18 mouse cellular contexts compared by ENCODE assay signal in genomic region chr14:21811301-21811700, GRCm38 (mm10). TPM values are rescaled to one million over a fixed set of nuclear protein-coding genes. Genes with fewer than 3 reads are reported as not detected.
DNase-seq lines count a peak whose midpoint lies in the region; ATAC-seq and TF ChIP-seq lines count a peak whose summit lies in the region.
"Had no signal": no experiment of that assay in that cellular context is flagged by ENCODE, and none has a peak within 500 bp of the region (broad histone marks: within the 10 kb centered on the region; RNA-seq: fewer than 3 reads in every experiment).

No protein-coding gene starts in this region.

- DNase-seq in CD4-positive, CD25-positive, alpha-beta regulatory T cell, adult 2 months (ENCODE audit: low read depth, low spot score) = peak; percentile 7
- peak; percentile 8 for DNase-seq in thymus, postnatal 25 days
- no peak for DNase-seq in thymus, adult 2 months
- no peak for DNase-seq in left cerebral cortex, postnatal 36 days (ENCODE audit: low spot score in 2 of 2)
- no peak for DNase-seq in right cerebral cortex, adult 18-20 months
- DNase-seq: cerebellum, adult 9-11 months; kidney, adult 2 months; lung, adult 18-20 months; right cerebral cortex, postnatal 4 days had no signal

- peaks cover 6% of the 10 kb centered on the region for H3K4me1 ChIP-seq in thymus, adult 2 months (replicated peaks; ENCODE audit: control insufficient read depth, insufficient read depth, low read length)
- H3K4me1 ChIP-seq in hindbrain, embryonic 16.5 days (ENCODE audit: control insufficient read depth, insufficient read depth, low read depth, low read length) = no peaks in the 10 kb centered on the region
- H3K4me1 ChIP-seq: forebrain, embryonic 12.5 days; hindbrain, embryonic 15.5 days; limb, embryonic 12.5 days; neural tube, embryonic 12.5 days had no signal

- TF ChIP-seq POLR2A in thymus, adult 2 months (IDR thresholded peaks at IDR 0.05; ENCODE audit: control insufficient read depth, extremely low read depth, insufficient read depth, low read length, poor library complexity) = no peak

- no peaks in the 10 kb centered on the region for H3K36me3 ChIP-seq in thymus, adult 2 months (ENCODE audit: control insufficient read depth, insufficient read depth, low read length)
- H3K36me3 ChIP-seq in hindbrain, embryonic 16.5 days (ENCODE audit: control insufficient read depth, insufficient read depth, low read length) = no peaks in the 10 kb centered on the region
- H3K36me3 ChIP-seq: forebrain, embryonic 12.5 days; hindbrain, embryonic 15.5 days; limb, embryonic 12.5 days; neural tube, embryonic 12.5 days had no signal

- H3K4me2 ChIP-seq in hindbrain, embryonic 16.5 days (ENCODE audit: low read length) = no peak overlapping the region
- H3K4me2 ChIP-seq: forebrain, embryonic 12.5 days; hindbrain, embryonic 15.5 days; limb, embryonic 12.5 days; neural tube, embryonic 12.5 days had no signal

- H3K4me3 ChIP-seq in thymus, adult 2 months (ENCODE audit: control insufficient read depth, insufficient read depth, low read length) = no peak overlapping the region
- no peak overlapping the region for H3K4me3 ChIP-seq in hindbrain, embryonic 16.5 days (ENCODE audit: low read length)
- H3K4me3 ChIP-seq: forebrain, embryonic 12.5 days; hindbrain, embryonic 15.5 days; left cerebral cortex, adult 2 months; limb, embryonic 12.5 days; neural tube, embryonic 12.5 days had no signal

- no peak for TF ChIP-seq CTCF in thymus, adult 2 months (IDR thresholded peaks at IDR 0.05; ENCODE audit: borderline replicate concordance, control insufficient read depth, extremely low read depth, insufficient read depth, low read length, poor library complexity)

- no peak for ATAC-seq in CD4-positive, CD25-positive, alpha-beta regulatory T cell, adult 4 months
- peak; percentile 60 for ATAC-seq in megakaryocyte, adult 5-6 weeks (ENCODE audit: poor library complexity, severe bottlenecking)
- no peak for ATAC-seq in hindbrain, embryonic 16.5 days
- ATAC-seq: midbrain, embryonic 16.5 days had no signal

- H3K27me3 ChIP-seq in thymus, adult 2 months (ENCODE audit: control insufficient read depth, insufficient read depth, low read length) = no peaks in the 10 kb centered on the region
- no peaks in the 10 kb centered on the region for H3K27me3 ChIP-seq in hindbrain, embryonic 16.5 days (replicated peaks; ENCODE audit: control insufficient read depth, insufficient read depth, low read length)
- H3K27me3 ChIP-seq: forebrain, embryonic 12.5 days; hindbrain, embryonic 15.5 days; limb, embryonic 12.5 days; neural tube, embryonic 12.5 days had no signal

- WGBS in thymus, adult 2 months = 27% methylated on average over 4 of the region's 4 CpGs
- 90% methylated on average over 4 of the region's 4 CpGs for WGBS in hindbrain, embryonic 16.5 days

- H3K27ac ChIP-seq in thymus, adult 2 months (ENCODE audit: control insufficient read depth, insufficient read depth, low read length) = no peak overlapping the region; the same call in 1 of the 2 replicates
- H3K27ac ChIP-seq in hindbrain, embryonic 16.5 days (ENCODE audit: low read depth, low read length) = no peak overlapping the region
- H3K27ac ChIP-seq: forebrain, embryonic 12.5 days; hindbrain, embryonic 15.5 days; left cerebral cortex, adult 2 months; limb, embryonic 12.5 days; neural tube, embryonic 12.5 days had no signal

- H3K9me3 ChIP-seq in hindbrain, embryonic 16.5 days (ENCODE audit: control insufficient read depth, low read length) = no peaks in the 10 kb centered on the region
- H3K9me3 ChIP-seq: forebrain, embryonic 12.5 days; hindbrain, embryonic 15.5 days; limb, embryonic 12.5 days; neural tube, embryonic 12.5 days had no signal

- H3K9ac ChIP-seq in hindbrain, embryonic 16.5 days (ENCODE audit: low read depth, low read length) = no peak overlapping the region
- H3K9ac ChIP-seq: forebrain, embryonic 12.5 days; hindbrain, embryonic 15.5 days; limb, embryonic 12.5 days; neural tube, embryonic 12.5 days had no signal

- intact Hi-C loops in left cerebral cortex, postnatal 36 days (cut with DNase I) = loop anchor here (2.0 kb wide), 1 partner anchor 38 kb away; the partner anchor contains the start of gene Comtd1

RNA-seq across cellular contexts. Expression of gene Vdac2, which starts 13.7 kb away (rescaled TPM):
- polyA plus RNA-seq in CD4-positive, CD25-positive, alpha-beta regulatory T cell, adult 4 months (2017; shearing (Covaris generic)) = 100 to 1,000 TPM; 239 to 241 TPM
- polyA plus RNA-seq in thymus, adult 2 months (2012; rRNA removed) = 109 and 118 TPM in 2 replicates
- total RNA-seq in megakaryocyte, adult 5-6 weeks (2015) = 293 and 324 TPM in 2 replicates
- total RNA-seq in megakaryocyte, adult 5-6 weeks (2017) = 231 and 287 TPM in 2 replicates
- total RNA-seq in left cerebral cortex, postnatal 36 days (2021) = 100 to 1,000 TPM; 209 to 217 TPM
- polyA plus RNA-seq in hindbrain, embryonic 16.5 days (2015; fragmentation: Nextera tagmentation; extraction: Ambion mirVana) = 300 and 327 TPM in 2 replicates

RNA-seq across cellular contexts. Expression of gene Comtd1, which starts 37.5 kb away (rescaled TPM):
- polyA plus RNA-seq in CD4-positive, CD25-positive, alpha-beta regulatory T cell, adult 4 months (2017; shearing (Covaris generic)) = 10 to 100 TPM; 19.0 to 20.4 TPM
- polyA plus RNA-seq in thymus, adult 2 months (2012; rRNA removed) = 18.3 and 19.9 TPM in 2 replicates
- total RNA-seq in megakaryocyte, adult 5-6 weeks (2015) = 8.0 and 14.3 TPM in 2 replicates
- total RNA-seq in megakaryocyte, adult 5-6 weeks (2017) = 0.89 and 5.4 TPM in 2 replicates
- 10 to 100 TPM; 25.5 to 31.1 TPM for total RNA-seq in left cerebral cortex, postnatal 36 days (2021)
- polyA plus RNA-seq in hindbrain, embryonic 16.5 days (2015; fragmentation: Nextera tagmentation; extraction: Ambion mirVana) = 59.2 and 68.9 TPM in 2 replicates

Comparison
In these comparisons a context has a peak if more than half of its experiments do, and no peak if none do; other contexts are left out.
1. DNase-seq: peak in CD4-positive, CD25-positive, alpha-beta regulatory T cell, adult 2 months (single experiment) and thymus, postnatal 25 days (single experiment); none in thymus, adult 2 months (single experiment), left cerebral cortex, postnatal 36 days (0 of 2) and right cerebral cortex, adult 18-20 months (single experiment).